Mouse (Mus musculus): ENCODE data around the gene Bcl2. TPM values are rescaled to one million over a fixed set of nuclear protein-coding genes. Genes with fewer than 3 reads are reported as not detected.
"Not testable (repeated sequence)": the region's sequence is repeated elsewhere in the genome, so short reads cannot be mapped to it uniquely, and the experiment has no call there.

Gene Bcl2
- polyA plus RNA-seq, 1 experiment from 2014 or later, result 11.5 TPM

GRCm38 (mm10) chr1:106738092-106738491, 24.0 kb upstream of the Bcl2 start:
- H3K36me3 ChIP-seq, result no peaks in the 10 kb centered on the region
- no peaks in the 10 kb centered on the region for H3K27me3 ChIP-seq (replicated peaks)
- H3K4me2 ChIP-seq (replicated peaks), result no peak overlapping the region
- no peak for ATAC-seq (ENCODE audit: low FRiP score, low read depth)
- WGBS, result 81% methylated on average over 3 of the region's 3 CpGs
- H3K9me3 ChIP-seq, result no peaks in the 10 kb centered on the region
- no peak overlapping the region for H3K9ac ChIP-seq
- no peaks in the 10 kb centered on the region for H3K4me1 ChIP-seq
- H3K27ac ChIP-seq, result no peak overlapping the region
- H3K4me3 ChIP-seq, result no peak overlapping the region

GRCm38 (mm10) chr1:106736211-106736610, 22.1 kb upstream of the Bcl2 start:
- WGBS, result 94% methylated on average over 8 of the region's 8 CpGs
- no peaks in the 10 kb centered on the region for H3K36me3 ChIP-seq

GRCm38 (mm10) chr1:106735586-106735985, 21.5 kb upstream of the Bcl2 start:
- H3K4me3 ChIP-seq, result no peak overlapping the region
- no peak overlapping the region for H3K27ac ChIP-seq
- no peaks in the 10 kb centered on the region for H3K27me3 ChIP-seq (replicated peaks)
- no peak overlapping the region for H3K9ac ChIP-seq
- H3K36me3 ChIP-seq, result no peaks in the 10 kb centered on the region
- H3K9me3 ChIP-seq, result no peaks in the 10 kb centered on the region
- H3K4me2 ChIP-seq (replicated peaks), result no peak overlapping the region
- H3K4me1 ChIP-seq, result no peaks in the 10 kb centered on the region
- no peak for ATAC-seq (ENCODE audit: low FRiP score, low read depth)
- WGBS, result 63% methylated on average over 2 of the region's 2 CpGs

More at GRCm38 (mm10) chr1:106736211-106736610, 22.1 kb upstream of the Bcl2 start:
- no peak overlapping the region for H3K9ac ChIP-seq
- no peak overlapping the region for H3K4me3 ChIP-seq
- no peak for ATAC-seq (ENCODE audit: low FRiP score, low read depth)
- no peak overlapping the region for H3K27ac ChIP-seq
- no peaks in the 10 kb centered on the region for H3K4me1 ChIP-seq
- H3K9me3 ChIP-seq, result no peaks in the 10 kb centered on the region
- no peak overlapping the region for H3K4me2 ChIP-seq (replicated peaks)
- no peaks in the 10 kb centered on the region for H3K27me3 ChIP-seq (replicated peaks)

- 30% methylated on average over 5 of the region's 5 CpGs for WGBS
- Histone ChIP-seq H3K4me2 (replicated peaks) (no peak overlapping the region), H3K27me3 (replicated peaks) (no peaks in the 10 kb centered on the region), H3K4me3 (no peak overlapping the region), H3K9me3 (no peaks in the 10 kb centered on the region), H3K9ac (no peak overlapping the region), H3K27ac (no peak overlapping the region), H3K36me3 (0 out of 2 replicates have a peak, but pooled peaks cover 2% of the 10 kb centered on the region), H3K4me1 (no peaks in the 10 kb centered on the region)
- ATAC-seq (ENCODE audit: low FRiP score, low read depth), result no peak
Measured at GRCm38 (mm10) chr1:106722061-106722460, 8.0 kb upstream of the Bcl2 start.

- WGBS, result 79% methylated on average over 7 of the region's 7 CpGs
- H3K4me2 ChIP-seq (replicated peaks), result not testable (repeated sequence)
Measured at GRCm38 (mm10) chr1:106717736-106718135, 3.7 kb upstream of the Bcl2 start.

GRCm38 (mm10) chr1:106717071-106717601, 3.1 kb upstream of the Bcl2 start:
- Histone ChIP-seq H3K36me3 (no peaks in the 10 kb centered on the region), H3K4me2 (replicated peaks) (no peak overlapping the region), H3K4me1 (peaks cover 5% of the 10 kb centered on the region), H3K9ac (no peak overlapping the region), H3K4me3 (no peak overlapping the region), H3K27ac (no peak overlapping the region), H3K9me3 (no peaks in the 10 kb centered on the region), H3K27me3 (replicated peaks) (no peaks in the 10 kb centered on the region)
- ATAC-seq (ENCODE audit: low FRiP score, low read depth), result no peak
- 34% methylated on average over 7 of the region's 7 CpGs for WGBS

More at GRCm38 (mm10) chr1:106717736-106718135, 3.7 kb upstream of the Bcl2 start:
- not testable (repeated sequence) for H3K36me3 ChIP-seq; H3K27ac ChIP-seq; H3K4me3 ChIP-seq; H3K9me3 ChIP-seq; ATAC-seq (ENCODE audit: low FRiP score, low read depth); H3K9ac ChIP-seq; H3K27me3 ChIP-seq (replicated peaks); H3K4me1 ChIP-seq

- Histone ChIP-seq H3K27ac (no peak overlapping the region), H3K9ac (no peak overlapping the region), H3K27me3 (replicated peaks) (no peaks in the 10 kb centered on the region), H3K9me3 (no peaks in the 10 kb centered on the region), H3K4me3 (no peak overlapping the region), H3K4me1 (peaks cover 10% of the 10 kb centered on the region), H3K36me3 (no peaks in the 10 kb centered on the region), H3K4me2 (replicated peaks) (no peak overlapping the region)
- 95% methylated on average over 3 of the region's 3 CpGs for WGBS
- ATAC-seq (ENCODE audit: low FRiP score, low read depth), result no peak
Measured at GRCm38 (mm10) chr1:106716141-106716540, 2.1 kb upstream of the Bcl2 start.

- H3K27ac ChIP-seq, result no peak overlapping the region
- no peak overlapping the region for H3K9ac ChIP-seq
- H3K36me3 ChIP-seq, result no peaks in the 10 kb centered on the region
- ATAC-seq (ENCODE audit: low FRiP score, low read depth), result no peak
- H3K27me3 ChIP-seq (replicated peaks), result no peaks in the 10 kb centered on the region
- no peak overlapping the region for H3K4me3 ChIP-seq
- no peaks in the 10 kb centered on the region for H3K9me3 ChIP-seq
- H3K4me1 ChIP-seq, result peaks cover 10% of the 10 kb centered on the region
- 87% methylated on average over 13 of the region's 13 CpGs for WGBS
- 0 out of 2 replicates have a peak overlapping the region, but pooled peaks have one; percentile 88 for H3K4me2 ChIP-seq (replicated peaks)
Measured at GRCm38 (mm10) chr1:106715111-106716083, 1.3 kb upstream of the Bcl2 start.

- Histone ChIP-seq H3K4me1 (peaks cover 10% of the 10 kb centered on the region), H3K36me3 (no peaks in the 10 kb centered on the region), H3K27ac (peak overlapping the region; percentile 74), H3K27me3 (replicated peaks) (no peaks in the 10 kb centered on the region), H3K4me2 (replicated peaks) (peak overlapping the region; percentile 88), H3K4me3 (peak overlapping the region; percentile 77), H3K9me3 (no peaks in the 10 kb centered on the region), H3K9ac (peak overlapping the region; percentile 86)
- peak; percentile 79 for ATAC-seq (ENCODE audit: low FRiP score, low read depth)
- WGBS, result 7% methylated on average over 21 of the region's 21 CpGs
Measured at GRCm38 (mm10) chr1:106714530-106714981, 482 bp upstream of the Bcl2 start.

GRCm38 (mm10) chr1:106712330-106712729, 1.7 kb downstream of the Bcl2 start:
- Histone ChIP-seq H3K4me3 (peak overlapping the region; percentile 41), H3K9me3 (no peaks in the 10 kb centered on the region), H3K4me1 (peaks cover 10% of the 10 kb centered on the region), H3K36me3 (no peaks in the 10 kb centered on the region), H3K4me2 (replicated peaks) (peak overlapping the region; percentile 88), H3K27me3 (replicated peaks) (no peaks in the 10 kb centered on the region), H3K27ac (no peak overlapping the region), H3K9ac (peak overlapping the region; percentile 51)
- no peak for ATAC-seq (ENCODE audit: low FRiP score, low read depth)
- 9% methylated on average over 22 of the region's 22 CpGs for WGBS

GRCm38 (mm10) chr1:106711356-106712125, 2.5 kb downstream of the Bcl2 start:
- Histone ChIP-seq H3K9me3 (no peaks in the 10 kb centered on the region), H3K4me2 (replicated peaks) (peak overlapping the region; percentile 88), H3K27ac (no peak overlapping the region), H3K4me3 (peak overlapping the region; percentile 41), H3K9ac (no peak overlapping the region), H3K27me3 (replicated peaks) (no peaks in the 10 kb centered on the region), H3K4me1 (peaks cover 10% of the 10 kb centered on the region), H3K36me3 (no peaks in the 10 kb centered on the region)
- WGBS, result 79% methylated on average over 12 of the region's 12 CpGs
- ATAC-seq (ENCODE audit: low FRiP score, low read depth), result no peak

GRCm38 (mm10) chr1:106710202-106710601, 3.9 kb downstream of the Bcl2 start:
- no peak overlapping the region; the same call in 1 of the 2 replicates for H3K4me2 ChIP-seq (replicated peaks)
- no peaks in the 10 kb centered on the region for H3K27me3 ChIP-seq (replicated peaks)
- peaks cover 10% of the 10 kb centered on the region for H3K4me1 ChIP-seq
- no peaks in the 10 kb centered on the region for H3K36me3 ChIP-seq
- no peak overlapping the region for H3K4me3 ChIP-seq
- H3K27ac ChIP-seq, result no peak overlapping the region
- 87% methylated on average over 7 of the region's 7 CpGs for WGBS
- no peak overlapping the region for H3K9ac ChIP-seq
- ATAC-seq (ENCODE audit: low FRiP score, low read depth), result no peak
- no peaks in the 10 kb centered on the region for H3K9me3 ChIP-seq

Data from neural tube, embryonic 12.5 days (tissue).